Mouse (Mus musculus) erythroblast, embryonic 14.5 days (primary cell): ENCODE data around the gene Gpr137. TPM values are rescaled to one million over a fixed set of nuclear protein-coding genes. Genes with fewer than 3 reads are reported as not detected.
A peak's percentile ranks its signal among the peaks of the same experiment; 100 is the strongest.
"Not testable (repeated sequence)": the region's sequence is repeated elsewhere in the genome, so short reads cannot be mapped to it uniquely, and the experiment has no call there.

Experiments
- H3K27me3 ChIP-seq: 2 replicates; pipeline ENCODE4 v1.6.1; 2012; ENCODE audit warnings: inconsistent platforms; ENCODE audit not compliant: control insufficient read depth
- H3K36me3 ChIP-seq: 2 replicates; pipeline ENCODE4 v1.6.1; 2012; ENCODE audit warnings: mild to moderate bottlenecking, inconsistent platforms; ENCODE audit not compliant: control insufficient read depth
- H3K4me1 ChIP-seq: 2 replicates; pipeline ENCODE4 v1.6.1; 2012; ENCODE audit warnings: inconsistent platforms; ENCODE audit not compliant: control insufficient read depth
- H3K4me3 ChIP-seq: replicated peaks from 2 replicates; pipeline ENCODE3; 2012; ENCODE audit warnings: moderate library complexity, mild to moderate bottlenecking, inconsistent platforms
- H3K9me3 ChIP-seq: 2 replicates; pipeline ENCODE4 v1.6.1; 2012; ENCODE audit warnings: low read length, inconsistent platforms, mixed read lengths; ENCODE audit not compliant: control insufficient read depth
- GATA1 ChIP-seq: IDR thresholded peaks from 2 replicates; pipeline ENCODE4 v1.6.1; 2012; ENCODE audit warnings: low read length, inconsistent platforms, mixed read lengths
- TAL1 ChIP-seq: IDR thresholded peaks from 3 replicates; pipeline ENCODE4 v1.6.1; 2012; ENCODE audit warnings: low read length, inconsistent platforms, mixed read lengths
- polyA plus RNA-seq: library from polyadenylated mRNA; stranded (reverse); fragments of >175 nt; gene quantifications from 2 replicates; pipeline ENCODE4 v1.2.3, GENCODE M21; 2012

The Gpr137 gene
- polyA plus RNA-seq, 1 experiment, result 1.5 TPM

DNA sequence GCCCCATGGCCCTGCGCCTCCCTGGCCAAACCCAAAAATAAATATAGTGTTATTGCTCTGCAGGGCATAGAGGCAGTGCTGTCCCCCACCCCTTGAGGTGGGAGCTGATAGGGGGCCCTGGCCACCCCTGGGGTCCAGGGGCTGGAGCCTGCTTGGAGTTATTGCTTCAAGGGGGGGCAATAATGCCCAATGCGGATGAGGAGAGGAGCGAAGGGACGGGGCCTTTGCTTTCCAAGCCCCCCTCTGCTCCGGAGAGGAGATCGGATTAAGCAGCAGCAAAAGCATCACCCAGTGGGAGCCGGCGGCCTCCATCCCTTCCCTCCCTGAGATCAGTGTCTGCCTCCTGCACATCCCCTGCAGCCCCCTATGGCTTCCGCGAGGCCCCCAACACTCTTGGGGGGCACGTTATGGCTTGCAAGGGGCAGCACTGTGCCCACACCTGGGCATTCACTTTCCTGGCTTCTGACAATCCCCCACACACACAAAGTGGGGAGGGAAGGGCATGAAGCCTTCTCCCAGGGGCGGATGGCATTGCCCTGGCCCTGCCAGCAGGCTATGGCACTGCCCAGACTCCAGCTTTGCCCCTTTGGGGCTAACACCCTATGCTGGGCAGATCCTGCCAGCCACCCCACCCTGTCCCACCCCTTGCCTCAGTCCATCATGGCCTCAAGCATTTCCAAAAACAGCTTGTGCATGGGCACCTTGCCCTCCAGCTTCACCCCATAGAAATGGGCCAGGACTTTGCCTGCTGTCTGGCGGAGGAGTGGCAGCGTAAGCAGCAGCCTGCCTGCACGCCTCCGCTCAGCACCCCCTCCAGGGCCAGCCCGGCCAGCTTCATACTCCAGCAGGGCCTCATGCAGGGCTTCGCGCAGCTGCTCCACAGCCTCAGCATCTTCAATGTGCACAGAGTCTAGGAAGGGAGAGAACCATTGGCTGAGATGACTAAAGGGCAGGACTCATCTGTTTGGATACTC lies 30.9 kb downstream of the Gpr137 start:
- Histone ChIP-seq H3K9me3 (no peaks in the 10 kb centered on the region), H3K36me3 (peaks cover 47% of the 10 kb centered on the region), H3K27me3 (no peaks in the 10 kb centered on the region), H3K4me1 (peaks cover 62% of the 10 kb centered on the region), H3K4me3 (peak overlapping the region; percentile 23)
- TF ChIP-seq GATA1 (no peak), TAL1 (no peak)

- Histone ChIP-seq H3K4me1 (peaks cover 51% of the 10 kb centered on the region), H3K4me3 (peak overlapping the region; percentile 68), H3K36me3 (peaks cover 55% of the 10 kb centered on the region)
- not testable (repeated sequence) for H3K9me3 ChIP-seq, H3K27me3 ChIP-seq
Observed at GRCm38 (mm10) chr19:6910306-6910705, 32.0 kb downstream of the Gpr137 start.

- TF ChIP-seq TAL1 (no peak), GATA1 (no peak)
- Histone ChIP-seq H3K9me3 (no peaks in the 10 kb centered on the region), H3K4me3 (peak within 1 kb of the TSS; percentile 68), H3K36me3 (peaks cover 59% of the 10 kb centered on the region), H3K27me3 (no peaks in the 10 kb centered on the region), H3K4me1 (peaks cover 48% of the 10 kb centered on the region)
Observed at GRCm38 (mm10) chr19:6909507-6910289, 32.6 kb downstream of the Gpr137 start, which contains the start of the genes Trmt112 and Prdx5. Gene Trmt112 (plus strand): TSS chr19:6909698. Gene Prdx5 (minus strand): TSS chr19:6910106.

GRCm38 (mm10) chr19:6909021-6909420 lies 33.3 kb downstream of the Gpr137 start:
- no peaks in the 10 kb centered on the region for H3K9me3 ChIP-seq
- H3K4me1 ChIP-seq, result peaks cover 42% of the 10 kb centered on the region
- TF ChIP-seq GATA1 (no peak), TAL1 (no peak)
- H3K27me3 ChIP-seq, result no peaks in the 10 kb centered on the region
- peak overlapping the region; percentile 68 for H3K4me3 ChIP-seq
- H3K36me3 ChIP-seq, result peaks cover 57% of the 10 kb centered on the region

- Histone ChIP-seq H3K27me3 (no peaks in the 10 kb centered on the region), H3K9me3 (no peaks in the 10 kb centered on the region), H3K4me1 (peaks cover 39% of the 10 kb centered on the region), H3K4me3 (peak overlapping the region; percentile 68), H3K36me3 (peaks cover 48% of the 10 kb centered on the region)
- TF ChIP-seq TAL1 (no peak), GATA1 (no peak)
Observed at GRCm38 (mm10) chr19:6907811-6908540, 34.3 kb downstream of the Gpr137 start.

- TF ChIP-seq GATA1 (no peak), TAL1 (no peak)
- Histone ChIP-seq H3K4me3 (no peak overlapping the region), H3K9me3 (no peaks in the 10 kb centered on the region), H3K4me1 (peaks cover 39% of the 10 kb centered on the region), H3K27me3 (no peaks in the 10 kb centered on the region), H3K36me3 (peaks cover 39% of the 10 kb centered on the region)
Observed at GRCm38 (mm10) chr19:6907094-6907493, 35.2 kb downstream of the Gpr137 start.

GRCm38 (mm10) chr19:6906199-6906598 lies 36.1 kb downstream of the Gpr137 start:
- H3K4me1 ChIP-seq, result peaks cover 32% of the 10 kb centered on the region
- peaks cover 1% of the 10 kb centered on the region; the same call in 1 of the 2 replicates for H3K9me3 ChIP-seq
- no peaks in the 10 kb centered on the region for H3K27me3 ChIP-seq
- H3K4me3 ChIP-seq, result no peak overlapping the region
- no peak for TF ChIP-seq GATA1
- no peak for TF ChIP-seq TAL1
- peaks cover 30% of the 10 kb centered on the region for H3K36me3 ChIP-seq

GRCm38 (mm10) chr19:6905498-6906159 lies 36.7 kb downstream of the Gpr137 start:
- H3K4me1 ChIP-seq, result peaks cover 27% of the 10 kb centered on the region
- H3K9me3 ChIP-seq, result peaks cover 3% of the 10 kb centered on the region; the same call in 1 of the 2 replicates
- TF ChIP-seq TAL1 (no peak), GATA1 (no peak)
- H3K36me3 ChIP-seq, result peaks cover 27% of the 10 kb centered on the region
- no peak overlapping the region for H3K4me3 ChIP-seq
- H3K27me3 ChIP-seq, result no peaks in the 10 kb centered on the region
